Mouse (Mus musculus): ENCODE results near the gene Akt1.

Gene Akt1

DNA sequence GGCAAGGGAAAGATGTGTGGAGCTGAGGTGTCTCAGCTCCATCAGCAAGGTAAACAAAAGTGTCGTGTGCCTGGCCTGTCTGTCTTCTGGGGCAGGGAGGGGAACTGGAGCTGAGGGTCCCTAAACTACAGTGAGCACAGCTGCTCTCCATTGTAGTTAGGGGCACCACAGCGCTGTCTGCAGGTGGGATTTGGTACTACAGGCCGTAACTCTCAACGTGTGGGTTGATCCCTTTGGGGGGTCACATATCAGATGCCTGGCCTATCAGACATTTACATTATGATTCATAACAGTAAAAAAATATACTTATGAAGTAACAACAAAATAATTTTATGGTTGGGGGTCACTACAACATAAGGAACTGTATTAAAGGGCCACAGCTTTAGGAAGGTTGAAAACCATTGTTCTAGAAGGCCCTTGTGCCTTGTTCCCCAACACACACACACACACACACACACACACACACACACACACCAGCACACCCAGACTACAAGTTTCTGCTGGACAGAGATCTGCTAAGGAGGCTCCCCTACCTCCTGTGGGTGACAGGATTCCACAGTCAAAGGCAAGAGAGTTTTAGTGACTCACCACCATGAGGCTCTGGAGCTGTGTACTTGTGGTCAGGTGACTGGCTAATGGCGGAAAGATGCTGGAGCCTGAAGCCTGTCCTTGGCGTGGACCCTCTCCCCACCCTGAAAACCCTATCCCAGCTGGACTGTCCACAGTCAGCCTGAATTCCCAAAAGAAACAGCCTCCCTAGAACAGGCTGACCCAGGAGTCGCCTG is 47.4 kb downstream of the Akt1 start:
- no peak for DNase-seq

GRCm38 (mm10) chr12:112626455-112626854 is 48.2 kb downstream of the Akt1 start:
- DNase-seq = no peak

GRCm38 (mm10) chr12:112625700-112626099 is 49.0 kb downstream of the Akt1 start:
- DNase-seq = no peak

- DNase-seq = peak; percentile 45
These were observed 50.9 kb downstream of the Akt1 start for GRCm38 (mm10) chr12:112623742-112624141.

- DNase-seq = no peak
These were observed 52.8 kb downstream of the Akt1 start for GRCm38 (mm10) chr12:112621900-112622299.

DNA sequence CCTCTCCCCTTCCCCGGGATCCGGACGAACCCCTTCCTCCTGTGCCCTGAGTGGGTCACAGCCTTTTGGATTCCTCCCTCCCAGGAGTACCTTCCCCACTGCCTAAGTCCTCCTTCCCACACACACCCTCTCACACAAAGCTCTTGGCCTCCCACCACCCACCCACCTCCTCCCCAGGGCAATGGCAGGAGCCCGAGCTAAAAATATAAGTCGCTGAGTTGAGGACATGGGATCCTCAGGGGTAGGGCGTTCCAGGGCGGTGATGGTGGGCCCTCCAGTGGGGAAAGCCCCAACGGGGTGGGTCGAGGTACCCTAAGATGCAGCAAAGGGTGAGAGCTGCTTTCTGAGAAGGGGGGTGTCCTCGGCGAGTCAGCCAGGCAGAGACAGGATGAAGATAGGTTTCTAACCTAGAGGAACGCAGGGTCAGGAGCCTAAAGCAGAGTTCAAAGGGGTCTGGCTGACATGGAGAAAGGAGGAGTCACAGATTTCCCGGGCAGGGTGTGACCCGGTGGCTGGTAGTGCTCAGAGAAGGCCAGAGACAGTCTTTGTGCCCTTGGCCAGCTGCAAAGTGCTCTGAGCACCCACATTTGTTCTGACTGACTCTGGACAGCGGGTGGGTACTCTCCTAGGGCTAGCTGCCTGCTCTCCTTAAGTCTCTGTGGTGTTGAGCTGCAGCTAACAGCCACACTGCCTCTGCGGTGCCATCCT is 54.2 kb downstream of the Akt1 start:
- DNase-seq = no peak

DNA sequence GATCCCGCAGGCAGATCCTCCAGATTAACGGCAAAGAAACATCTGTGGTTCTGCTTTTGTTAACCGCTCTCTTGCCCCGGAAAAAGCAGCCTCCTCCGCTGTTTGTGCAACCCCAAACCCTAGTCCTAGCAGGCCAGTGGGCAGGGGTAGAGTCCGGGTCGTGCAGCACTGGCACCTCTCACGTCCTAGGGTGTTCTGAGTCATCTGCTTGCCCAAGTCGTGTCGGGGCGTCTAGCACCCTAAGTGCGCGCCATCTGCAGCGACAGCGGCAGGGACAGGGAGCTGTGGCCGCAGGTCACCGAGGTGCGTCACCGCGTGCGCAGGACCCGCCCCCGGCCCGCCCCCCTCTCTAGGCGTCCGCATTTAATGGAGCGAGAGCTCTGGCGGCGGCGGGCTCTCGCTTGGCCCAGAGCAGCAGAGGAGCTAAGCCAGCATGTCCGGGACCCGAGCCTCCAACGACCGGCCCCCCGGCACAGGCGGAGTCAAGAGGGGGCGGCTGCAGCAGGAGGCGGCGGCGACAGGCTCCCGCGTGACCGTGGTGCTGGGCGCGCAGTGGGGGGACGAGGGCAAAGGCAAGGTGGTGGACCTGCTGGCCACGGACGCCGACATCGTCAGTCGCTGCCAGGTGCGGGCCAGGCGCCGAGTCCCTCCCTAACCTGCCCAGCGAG is 54.9 kb downstream of the Akt1 start, which contains the start of gene Adssl1:
Gene Adssl1 (plus strand): TSS at position 360 of the 668 bp plus-strand sequence.
- peak; percentile 55 to 83 for DNase-seq

DNA sequence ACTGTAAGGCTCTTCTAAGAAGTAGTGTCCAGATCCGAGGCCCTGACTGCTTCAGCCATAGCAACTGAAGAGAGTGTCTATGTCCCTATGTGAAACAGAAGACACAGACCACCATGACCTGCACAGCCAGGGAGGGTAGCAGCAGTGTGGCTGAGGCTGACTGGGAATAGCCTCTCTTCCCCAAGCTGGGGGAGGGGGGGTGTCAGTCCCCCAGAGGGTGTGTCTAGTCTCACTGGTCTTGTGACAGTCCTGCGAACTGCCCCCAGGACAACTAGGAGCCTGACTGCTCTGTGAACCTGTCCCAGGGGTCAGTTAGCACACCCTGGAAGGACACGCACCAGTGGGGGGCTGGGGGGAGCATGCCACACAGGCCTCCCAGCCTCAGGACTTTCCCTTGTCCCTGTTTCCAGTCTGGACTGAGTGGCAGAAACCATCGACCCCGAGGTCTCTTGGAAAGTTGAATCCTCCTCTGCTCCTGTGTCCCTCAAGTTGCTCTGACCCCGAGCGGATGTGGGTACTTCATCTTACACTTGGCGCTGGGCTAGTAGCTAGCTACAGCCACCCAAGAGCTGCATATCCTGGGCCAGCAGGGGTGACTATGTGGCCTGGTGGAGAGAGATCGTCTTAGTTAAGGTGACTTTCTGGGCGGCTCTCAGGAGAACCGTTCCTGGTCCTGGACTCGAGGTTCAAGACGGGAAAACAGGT is 55.6 kb downstream of the Akt1 start:
- peak; percentile 41 to 85 for DNase-seq

DNA sequence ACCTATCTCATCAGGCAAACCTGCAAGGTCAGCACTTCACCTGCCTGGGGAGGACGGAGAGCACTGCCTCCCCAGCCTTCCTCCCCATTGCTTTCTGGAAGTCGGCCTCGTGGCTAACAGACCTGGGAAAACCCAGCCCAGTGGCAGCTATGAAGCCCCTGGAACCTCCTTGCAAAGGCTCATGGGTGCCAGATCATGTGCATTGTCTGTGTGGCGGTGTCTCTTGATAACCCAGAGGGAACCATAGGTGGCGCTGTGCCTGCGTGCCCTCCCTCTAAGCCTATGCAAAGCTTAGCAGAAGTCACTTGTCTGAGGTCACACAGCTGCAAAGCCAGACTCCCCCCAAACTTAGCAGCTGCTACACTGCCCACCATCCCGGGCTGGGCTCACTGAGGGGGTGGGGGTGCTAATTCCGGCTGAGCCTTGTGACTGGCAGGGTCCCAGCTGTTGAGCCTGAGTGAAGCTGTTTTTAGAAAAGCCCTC is 56.7 kb downstream of the Akt1 start:
- DNase-seq = peak; percentile 73 to 76

- DNase-seq = no peak
These were observed 57.5 kb downstream of the Akt1 start for GRCm38 (mm10) chr12:112617184-112617583.

DNA sequence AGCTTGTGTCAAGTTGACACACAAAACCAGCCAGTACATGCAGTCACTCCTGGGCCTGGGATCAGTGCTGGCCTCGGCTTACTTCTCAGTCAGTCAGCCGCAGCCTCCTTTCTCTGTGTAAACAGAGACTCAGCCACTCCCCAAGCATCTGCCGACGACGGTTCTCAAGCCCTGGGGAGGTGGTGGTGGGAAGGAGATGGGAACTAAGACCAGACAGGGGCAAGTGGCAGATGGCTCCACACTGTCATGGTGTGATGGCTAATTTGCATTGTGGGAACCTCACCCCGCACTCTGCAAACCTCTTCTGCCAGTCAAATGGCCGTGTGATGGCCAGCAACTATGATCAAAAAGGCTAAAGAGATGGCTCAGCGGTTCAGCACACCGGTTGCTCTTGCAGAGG is 58.0 kb downstream of the Akt1 start:
- DNase-seq = no peak

GRCm38 (mm10) chr12:112609031-112609430 is 65.7 kb downstream of the Akt1 start:
- peak; percentile 38 to 69 for DNase-seq

DNA sequence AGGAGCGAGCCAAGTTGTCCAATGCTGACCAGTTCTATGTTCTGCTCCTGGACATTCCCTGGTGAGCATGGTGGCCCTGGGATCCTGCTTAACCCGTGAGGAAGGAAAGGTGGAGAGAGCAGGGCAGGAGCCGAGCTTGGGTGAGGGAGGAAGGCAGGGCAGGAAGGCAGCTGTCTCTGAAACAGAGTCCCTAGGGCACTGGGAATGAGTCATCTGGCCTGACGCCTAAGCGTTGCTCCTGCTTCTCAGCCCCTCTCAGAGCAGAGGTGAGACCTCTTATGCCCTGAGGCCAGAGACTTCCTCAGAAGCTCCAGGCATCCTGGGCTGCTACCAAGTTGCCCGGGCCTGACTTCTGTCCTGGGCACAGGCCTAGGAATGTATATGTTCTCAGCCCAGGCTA is 67.7 kb downstream of the Akt1 start:
- peak; percentile 22 to 41 for DNase-seq

DNA sequence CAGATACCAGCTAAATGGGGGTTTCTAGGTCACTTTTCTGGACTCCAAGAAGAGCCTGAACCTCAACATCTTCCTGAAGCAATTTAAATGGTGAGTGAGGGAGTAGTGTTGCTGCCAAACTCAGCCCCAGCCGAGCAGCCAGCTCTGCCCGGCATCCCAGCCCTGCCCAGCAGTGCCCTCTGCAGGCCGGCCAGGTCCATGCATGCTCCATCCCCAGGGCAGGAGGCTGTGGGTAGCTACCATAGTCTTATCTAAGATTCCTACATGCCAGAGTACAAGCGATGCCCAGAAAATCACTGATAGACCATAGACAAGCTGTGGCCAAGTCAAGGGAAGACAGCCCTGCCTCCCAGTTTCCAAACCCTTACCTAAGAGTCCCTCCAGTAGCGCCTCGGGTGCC is 68.9 kb downstream of the Akt1 start:
- peak; percentile 74 for DNase-seq

- peak; percentile 45 to 48 for DNase-seq
These were observed 69.7 kb downstream of the Akt1 start for GRCm38 (mm10) chr12:112604709-112605649.

DNA sequence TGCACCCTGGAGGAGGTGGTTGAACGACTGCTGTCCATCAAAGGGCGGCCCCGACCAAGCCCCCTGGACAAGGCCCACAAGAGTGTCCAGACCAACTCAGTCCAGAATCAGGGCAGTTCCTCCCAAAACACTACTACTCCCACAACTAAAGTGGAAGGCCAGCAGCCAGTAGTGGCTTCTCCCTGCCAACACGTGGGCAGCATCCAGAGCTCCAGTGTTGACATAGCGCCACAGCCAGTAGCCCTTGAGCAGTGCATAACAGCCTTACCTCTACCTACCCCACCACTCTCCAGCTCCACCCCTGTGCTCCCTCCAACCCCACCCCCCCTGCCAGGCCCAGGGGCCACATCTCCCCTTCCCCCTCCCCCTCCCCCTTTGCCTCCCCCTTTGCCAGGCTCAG is 70.7 kb downstream of the Akt1 start:
- DNase-seq = peak in 1 of 2 experiments; percentile 50

Measured in kidney, postnatal 25 days (tissue).